Mouse (Mus musculus): ENCODE data around the gene Col1a2. TPM values are rescaled to one million over a fixed set of nuclear protein-coding genes. Genes with fewer than 3 reads are reported as not detected.

Gene Col1a2
- 2,269 and 2,307 TPM in 2 replicates for polyA plus RNA-seq (2015; fragmentation: Nextera tagmentation; extraction: Ambion mirVana)

DNA sequence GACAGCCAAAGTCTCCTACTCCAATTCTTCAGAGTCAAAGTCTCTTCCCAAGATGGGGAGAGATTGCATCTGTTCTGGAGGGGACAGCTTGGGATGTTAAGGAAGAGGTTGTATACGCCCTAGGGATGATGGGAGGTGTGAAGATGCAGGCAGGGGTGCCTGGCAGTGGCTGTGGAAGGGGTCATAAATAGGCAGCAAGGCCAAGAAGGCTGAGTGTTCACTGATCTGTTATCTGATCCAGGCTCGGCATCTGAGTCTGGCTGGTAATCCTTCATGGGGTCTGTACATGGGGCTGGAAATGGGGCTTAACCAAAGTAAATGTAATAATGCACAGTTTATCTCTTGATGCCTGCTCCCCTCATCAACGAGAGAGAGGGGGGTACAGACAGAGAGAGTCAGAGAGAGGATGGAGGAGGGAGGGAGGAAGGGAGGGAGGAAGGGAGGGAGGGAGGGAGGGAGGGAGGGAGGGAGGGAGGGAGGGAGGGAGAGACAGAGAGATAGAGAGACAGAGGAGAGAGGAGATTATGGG lies at the start of gene Col1a2:
Gene Col1a2, plus strand, starts transcription at position 212 of the 529 bp plus-strand sequence.
- H3K27me3 ChIP-seq = no peaks in the 10 kb centered on the region
- peak within 1 kb of the TSS; percentile 71 for H3K4me2 ChIP-seq (replicated peaks)
- ATAC-seq (ENCODE audit: insufficient number of reproducible peaks, low FRiP score, low TSS enrichment, low read depth) = no peak
- H3K9me3 ChIP-seq (replicated peaks) = no peaks in the 10 kb centered on the region
- H3K9ac ChIP-seq = peak within 1 kb of the TSS; percentile 64
- H3K27ac ChIP-seq (replicated peaks) = peak within 1 kb of the TSS; percentile 96
- H3K4me3 ChIP-seq (replicated peaks) = peak within 1 kb of the TSS; percentile 54
- no peaks in the 10 kb centered on the region for H3K36me3 ChIP-seq
- peaks cover 11% of the 10 kb centered on the region for H3K4me1 ChIP-seq
- 15% methylated on average over 3 of the region's 3 CpGs for WGBS

DNA sequence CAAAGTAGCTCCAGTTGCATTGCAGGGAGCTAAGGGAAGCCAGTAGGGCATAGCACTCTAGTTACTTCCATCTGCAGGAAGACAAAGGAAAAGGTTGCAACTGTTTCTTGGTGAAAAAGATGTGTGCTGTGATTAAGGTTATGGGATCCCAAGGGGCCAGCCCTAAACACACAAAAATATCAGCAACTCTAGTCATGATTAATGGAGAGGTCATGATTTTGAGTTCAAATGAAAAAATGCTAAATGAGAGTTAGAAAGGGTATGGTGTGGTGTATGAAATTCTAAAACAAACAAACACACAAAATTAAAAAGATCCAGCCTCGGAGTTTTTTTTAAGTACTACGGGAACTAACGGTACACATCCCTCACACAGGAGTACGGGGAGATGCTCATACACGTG lies 49.1 kb upstream of the Col1a2 start:
- Histone ChIP-seq H3K36me3 (no peaks in the 10 kb centered on the region), H3K9me3 (replicated peaks) (no peaks in the 10 kb centered on the region), H3K27me3 (no peaks in the 10 kb centered on the region), H3K4me1 (peaks cover 19% of the 10 kb centered on the region), H3K4me2 (replicated peaks) (no peak overlapping the region), H3K27ac (replicated peaks) (peak overlapping the region; percentile 95), H3K4me3 (replicated peaks) (no peak overlapping the region), H3K9ac (no peak overlapping the region)
- WGBS = 35% methylated on average over 5 of the region's 5 CpGs
- no peak for ATAC-seq (ENCODE audit: insufficient number of reproducible peaks, low FRiP score, low TSS enrichment, low read depth)

GRCm38 (mm10) chr6:4455961-4456617 lies 48.5 kb upstream of the Col1a2 start:
- Histone ChIP-seq H3K4me3 (replicated peaks) (no peak overlapping the region), H3K4me1 (peaks cover 19% of the 10 kb centered on the region), H3K27ac (replicated peaks) (peak overlapping the region; percentile 95), H3K4me2 (replicated peaks) (0 out of 2 replicates have a peak overlapping the region, but pooled peaks have one; percentile 34), H3K9ac (no peak overlapping the region), H3K27me3 (no peaks in the 10 kb centered on the region), H3K36me3 (no peaks in the 10 kb centered on the region), H3K9me3 (replicated peaks) (no peaks in the 10 kb centered on the region)
- no peak for ATAC-seq (ENCODE audit: insufficient number of reproducible peaks, low FRiP score, low TSS enrichment, low read depth)
- WGBS = 20% methylated on average over 5 of the region's 5 CpGs

- H3K27me3 ChIP-seq = no peaks in the 10 kb centered on the region
- H3K27ac ChIP-seq (replicated peaks) = peak overlapping the region; percentile 95
- 21% methylated on average over 12 of the region's 12 CpGs for WGBS
- no peaks in the 10 kb centered on the region for H3K9me3 ChIP-seq (replicated peaks)
- H3K9ac ChIP-seq = no peak overlapping the region
- H3K4me2 ChIP-seq (replicated peaks) = peak overlapping the region; percentile 34
- H3K4me1 ChIP-seq = peaks cover 19% of the 10 kb centered on the region
- H3K36me3 ChIP-seq = no peaks in the 10 kb centered on the region
- H3K4me3 ChIP-seq (replicated peaks) = no peak overlapping the region; the same call in 1 of the 2 replicates
- ATAC-seq (ENCODE audit: insufficient number of reproducible peaks, low FRiP score, low TSS enrichment, low read depth) = peak; percentile 61
Measured at GRCm38 (mm10) chr6:4456691-4457447, 47.7 kb upstream of the Col1a2 start.

GRCm38 (mm10) chr6:4457555-4457996 lies 47.0 kb upstream of the Col1a2 start:
- H3K9me3 ChIP-seq (replicated peaks) = no peaks in the 10 kb centered on the region
- peaks cover 19% of the 10 kb centered on the region for H3K4me1 ChIP-seq
- no peak overlapping the region for H3K9ac ChIP-seq
- ATAC-seq (ENCODE audit: insufficient number of reproducible peaks, low FRiP score, low TSS enrichment, low read depth) = peak; percentile 88
- H3K4me2 ChIP-seq (replicated peaks) = peak overlapping the region; percentile 34
- H3K27ac ChIP-seq (replicated peaks) = peak overlapping the region; percentile 95
- H3K36me3 ChIP-seq = no peaks in the 10 kb centered on the region
- no peak overlapping the region for H3K4me3 ChIP-seq (replicated peaks)
- 11% methylated on average over 6 of the region's 6 CpGs for WGBS
- no peaks in the 10 kb centered on the region for H3K27me3 ChIP-seq

DNA sequence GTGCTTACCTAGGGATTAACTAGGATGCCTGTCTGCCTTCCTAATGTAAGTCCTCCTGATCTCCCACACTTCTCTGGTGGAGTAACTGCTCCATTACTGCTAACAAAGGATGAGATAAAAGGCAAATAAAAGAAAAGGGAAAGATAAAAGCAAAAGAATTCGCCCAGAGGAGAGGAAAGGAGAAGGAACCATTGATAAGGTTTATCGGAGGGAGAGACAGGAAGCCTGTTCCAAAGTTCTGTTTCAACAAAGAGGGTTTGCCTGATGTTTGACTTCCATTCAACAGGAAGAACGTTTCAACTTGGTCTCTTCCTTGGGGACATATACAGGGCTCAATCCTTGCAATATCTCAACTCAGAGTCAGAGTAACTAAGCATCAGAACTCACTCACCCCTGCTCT lies 39.3 kb upstream of the Col1a2 start:
- no peak overlapping the region for H3K4me2 ChIP-seq (replicated peaks)
- H3K9me3 ChIP-seq (replicated peaks) = no peaks in the 10 kb centered on the region
- H3K36me3 ChIP-seq = no peaks in the 10 kb centered on the region
- WGBS = 34% methylated on average over 3 of the region's 3 CpGs
- no peak overlapping the region for H3K27ac ChIP-seq (replicated peaks)
- H3K9ac ChIP-seq = no peak overlapping the region
- no peaks in the 10 kb centered on the region for H3K27me3 ChIP-seq
- ATAC-seq (ENCODE audit: insufficient number of reproducible peaks, low FRiP score, low TSS enrichment, low read depth) = no peak
- no peak overlapping the region for H3K4me3 ChIP-seq (replicated peaks)
- H3K4me1 ChIP-seq = no peaks in the 10 kb centered on the region

DNA sequence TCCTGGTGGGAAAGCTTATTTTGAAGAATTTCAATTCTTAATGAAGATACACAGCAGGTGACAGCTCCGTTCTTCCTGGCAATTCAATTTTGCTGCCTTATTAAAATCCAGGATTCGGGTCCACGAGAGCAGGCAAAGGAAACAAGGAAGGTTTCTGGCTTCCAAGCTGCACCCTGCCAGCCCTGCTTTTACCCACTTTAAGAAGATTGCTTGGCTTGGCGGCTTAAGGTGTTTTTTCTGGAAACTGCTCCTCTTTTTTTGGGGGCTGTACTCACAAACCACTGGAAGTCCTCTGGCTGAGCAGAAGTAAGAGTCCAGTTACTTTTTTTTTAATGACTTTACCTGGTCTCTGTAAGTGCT lies 21.1 kb upstream of the Col1a2 start:
- no peaks in the 10 kb centered on the region for H3K36me3 ChIP-seq
- H3K27ac ChIP-seq (replicated peaks) = peak overlapping the region; percentile 87
- H3K27me3 ChIP-seq = no peaks in the 10 kb centered on the region
- WGBS = 41% methylated on average over 4 of the region's 4 CpGs
- H3K4me1 ChIP-seq = peaks cover 30% of the 10 kb centered on the region
- no peak overlapping the region for H3K4me3 ChIP-seq (replicated peaks)
- no peak overlapping the region for H3K9ac ChIP-seq
- peak overlapping the region; percentile 31 for H3K4me2 ChIP-seq (replicated peaks)
- no peaks in the 10 kb centered on the region for H3K9me3 ChIP-seq (replicated peaks)
- no peak for ATAC-seq (ENCODE audit: insufficient number of reproducible peaks, low FRiP score, low TSS enrichment, low read depth)

DNA sequence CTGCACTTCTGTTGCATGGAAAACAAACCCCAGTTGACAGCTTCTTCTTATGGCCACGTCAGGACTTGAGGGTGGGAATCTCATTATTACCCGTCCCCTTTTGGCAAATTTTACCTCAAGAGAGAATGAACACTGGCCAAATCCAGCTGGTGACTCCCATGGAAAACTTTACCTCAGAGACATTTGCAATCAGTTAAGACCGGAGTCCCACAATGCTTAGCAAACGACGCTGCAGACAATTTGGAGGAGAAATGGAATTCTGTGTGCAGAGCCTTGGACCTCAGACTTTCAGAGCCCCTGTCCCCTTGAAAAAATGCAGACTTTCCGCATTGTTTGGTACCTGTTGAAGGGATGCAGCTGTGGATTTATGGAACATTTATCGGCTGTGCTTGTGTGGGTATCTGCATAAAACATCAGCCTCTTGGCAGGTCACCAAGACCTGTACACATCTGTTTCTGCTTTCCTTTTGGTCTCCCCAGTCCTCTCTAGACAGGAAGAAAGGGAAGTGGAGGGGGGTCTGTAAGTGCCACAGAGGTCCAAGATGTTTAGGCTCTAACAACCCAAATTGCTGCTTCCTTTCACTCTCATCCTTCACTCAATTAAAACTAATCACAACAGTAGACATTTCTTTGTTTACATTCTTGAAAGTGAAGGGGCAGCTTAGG lies 20.5 kb upstream of the Col1a2 start:
- no peak overlapping the region for H3K4me3 ChIP-seq (replicated peaks)
- WGBS = 17% methylated on average over 7 of the region's 7 CpGs

GRCm38 (mm10) chr6:4488349-4488748 lies 16.3 kb upstream of the Col1a2 start:
- no peak overlapping the region for H3K9ac ChIP-seq
- peak; percentile 81 for ATAC-seq (ENCODE audit: insufficient number of reproducible peaks, low FRiP score, low TSS enrichment, low read depth)
- H3K36me3 ChIP-seq = no peaks in the 10 kb centered on the region
- H3K27me3 ChIP-seq = no peaks in the 10 kb centered on the region
- H3K4me1 ChIP-seq = peaks cover 44% of the 10 kb centered on the region
- H3K4me2 ChIP-seq (replicated peaks) = peak overlapping the region; percentile 41
- 7% methylated on average over 1 of the region's 1 CpGs for WGBS
- H3K9me3 ChIP-seq (replicated peaks) = no peaks in the 10 kb centered on the region
- H3K27ac ChIP-seq (replicated peaks) = peak overlapping the region; percentile 96
- H3K4me3 ChIP-seq (replicated peaks) = peak overlapping the region; percentile 22

More for the DNA sequence above, 20.5 kb upstream of the Col1a2 start:
- H3K36me3 ChIP-seq = no peaks in the 10 kb centered on the region
- H3K4me2 ChIP-seq (replicated peaks) = peak overlapping the region; percentile 31
- H3K27me3 ChIP-seq = no peaks in the 10 kb centered on the region
- ATAC-seq (ENCODE audit: insufficient number of reproducible peaks, low FRiP score, low TSS enrichment, low read depth) = peak; percentile 56
- no peak overlapping the region for H3K9ac ChIP-seq
- H3K4me1 ChIP-seq = peaks cover 35% of the 10 kb centered on the region
- H3K9me3 ChIP-seq (replicated peaks) = no peaks in the 10 kb centered on the region
- peak overlapping the region; percentile 87 for H3K27ac ChIP-seq (replicated peaks)

- Histone ChIP-seq H3K4me2 (replicated peaks) (peak overlapping the region; percentile 41), H3K27me3 (no peaks in the 10 kb centered on the region), H3K9me3 (replicated peaks) (no peaks in the 10 kb centered on the region), H3K4me1 (peaks cover 38% of the 10 kb centered on the region), H3K9ac (no peak overlapping the region), H3K4me3 (replicated peaks) (peak overlapping the region; percentile 22), H3K36me3 (no peaks in the 10 kb centered on the region), H3K27ac (replicated peaks) (peak overlapping the region; percentile 96)
- peak; percentile 8; the same call in 1 of the 2 replicates for ATAC-seq (ENCODE audit: insufficient number of reproducible peaks, low FRiP score, low TSS enrichment, low read depth)
- 23% methylated on average over 1 of the region's 1 CpGs for WGBS
Measured at GRCm38 (mm10) chr6:4488966-4489365, 15.6 kb upstream of the Col1a2 start.

All from embryonic facial prominence, embryonic 15.5 days (tissue).